Mouse (Mus musculus) layer of hippocampus, adult 2 months (tissue): ENCODE results near the gene Fcrlb. TPM values are rescaled to one million over a fixed set of nuclear protein-coding genes. Genes with fewer than 3 reads are reported as not detected.
"Not testable (repeated sequence)": the region's sequence is repeated elsewhere in the genome, so short reads cannot be mapped to it uniquely, and the experiment has no call there.

Experiments used
- DNase-seq, 2 experiments: peaks; one replicate each; pipeline ENCODE4 v3.0.0; 2022; ENCODE audit warnings: low spot score in 2 of 2
- H3K27ac ChIP-seq: fragments of 200-600 bp; 2 replicates; pipeline ENCODE4 v1.8.1; 2022
- H3K4me3 ChIP-seq: fragments of 200-600 bp; 2 replicates; pipeline ENCODE4 v1.8.1; 2022; ENCODE audit warnings: mild to moderate bottlenecking
- CTCF ChIP-seq: fragments of 200-600 bp; conservative IDR thresholded peaks from 2 replicates; pipeline ENCODE4 v1.8.1; 2022; ENCODE audit warnings: antibody characterized with exemption, mild to moderate bottlenecking, moderate library complexity
- long read RNA-seq, 2 experiments: library from polyadenylated mRNA; stranded (forward); transcript quantifications; one replicate each; pipeline ENCODE4 v2.0.0; 2021; ENCODE audit warnings: borderline mapping rate in 2 of 2
- total RNA-seq, 2 experiments: library from RNA; stranded (reverse); gene quantifications; 2 replicates each; pipeline ENCODE4 v1.2.3; 2021

Fcrlb gene
- under 1 TPM; 0.28 to 0.47 TPM for total RNA-seq
- long read RNA-seq, experiment 1, partial matches to known transcripts = 0 of 1 reads
- long read RNA-seq, experiment 1, other reads (novel, unspliced or antisense) = 1 of 1 reads
- long read RNA-seq, experiment 2, partial matches to known transcripts = 1 of 1 reads
- long read RNA-seq, experiment 2, other reads (novel, unspliced or antisense) = 0 of 1 reads

DNA sequence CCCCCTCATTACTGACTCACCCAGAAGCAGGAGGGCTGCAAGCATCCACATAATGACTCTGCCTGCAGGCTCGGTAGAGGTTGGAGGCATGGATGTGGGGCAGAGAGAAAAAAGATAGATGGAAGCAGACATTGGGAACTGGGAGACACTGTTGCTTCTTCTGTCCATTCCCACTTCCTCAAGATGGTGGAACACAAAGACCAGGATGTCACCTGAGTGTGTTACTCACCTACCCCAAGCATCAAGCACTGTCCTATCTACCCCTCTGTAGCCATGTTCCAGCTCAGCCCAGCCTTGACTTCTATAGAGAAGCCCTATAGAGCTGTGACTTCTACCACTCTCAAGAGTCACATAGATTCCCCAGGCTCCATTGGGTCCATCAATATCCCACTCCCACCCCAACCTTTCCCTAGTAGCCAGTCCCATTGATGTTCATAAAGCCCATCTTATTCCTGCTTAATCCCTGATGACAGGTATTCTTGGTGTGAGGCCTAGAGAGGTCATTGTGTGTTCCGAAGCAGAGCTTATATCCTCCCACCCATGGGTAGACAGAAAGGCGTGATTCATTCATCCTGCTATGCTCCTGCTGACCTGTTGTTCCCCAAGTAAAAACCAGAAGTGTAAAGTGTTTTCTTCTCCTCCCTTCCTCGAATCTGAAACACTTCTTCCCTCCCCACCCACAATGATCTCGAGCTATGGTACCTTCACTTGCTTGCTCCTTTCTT, at the start of gene Fcrlb:
Gene Fcrlb, minus strand, starts transcription at position 51 of the 725 bp plus-strand sequence.
- no peak for DNase-seq
- Histone ChIP-seq H3K4me3 (no peak within 1 kb of the TSS), H3K27ac (no peak within 1 kb of the TSS)
- TF ChIP-seq CTCF = no peak

DNA sequence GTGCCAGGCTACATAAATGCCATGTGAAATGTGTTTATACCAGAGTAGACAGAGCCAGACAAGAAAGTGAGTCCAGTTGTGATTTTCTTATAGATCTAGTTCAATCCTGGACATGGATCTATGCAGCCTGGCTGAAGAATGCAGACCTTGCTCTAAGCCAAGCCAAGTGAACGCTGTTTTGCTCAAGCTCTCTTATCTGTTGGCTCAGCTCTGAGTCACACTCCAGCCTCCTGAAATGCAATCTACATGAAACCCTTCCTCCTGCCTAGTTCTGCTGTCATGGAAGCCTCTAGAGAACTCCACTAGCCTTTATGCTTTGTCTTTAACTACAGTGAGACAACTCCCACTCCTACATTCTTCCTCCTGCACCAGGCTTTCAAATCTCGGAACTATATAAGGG, 49.6 kb upstream of the Fcrlb start:
- H3K27ac ChIP-seq = no peak overlapping the region
- DNase-seq = no peak
- H3K4me3 ChIP-seq = no peak overlapping the region
- no peak for TF ChIP-seq CTCF

DNA sequence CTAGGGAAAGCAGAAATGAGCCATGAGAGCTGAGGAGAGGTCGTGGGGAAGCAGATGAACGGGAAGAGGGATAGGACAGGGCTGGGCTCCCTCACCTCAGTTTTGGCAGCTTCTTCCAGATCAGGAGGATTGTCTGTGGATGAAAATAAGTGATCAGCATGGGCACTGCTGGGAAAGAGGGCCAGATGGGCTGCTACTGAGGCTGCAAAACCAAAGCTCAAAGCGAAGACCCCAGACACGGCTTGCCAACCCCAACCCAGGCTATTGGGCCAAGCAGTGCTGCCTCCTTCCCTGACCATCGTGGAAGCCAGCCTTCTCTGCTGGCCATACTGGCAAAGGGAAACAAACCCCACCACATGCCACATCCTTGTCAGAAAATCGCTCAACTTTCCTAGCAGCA, 48.4 kb upstream of the Fcrlb start:
- no peak for DNase-seq
- no peak for TF ChIP-seq CTCF
- Histone ChIP-seq H3K4me3 (no peak overlapping the region), H3K27ac (no peak overlapping the region)

- Histone ChIP-seq H3K4me3 (no peak overlapping the region), H3K27ac (no peak overlapping the region)
- TF ChIP-seq CTCF = no peak
- no peak for DNase-seq
Observed at GRCm38 (mm10) chr1:170959791-170960190, 47.0 kb upstream of the Fcrlb start.

GRCm38 (mm10) chr1:170958225-170958624, 45.5 kb upstream of the Fcrlb start:
- no peak for TF ChIP-seq CTCF
- DNase-seq = no peak
- Histone ChIP-seq H3K4me3 (no peak overlapping the region), H3K27ac (no peak overlapping the region)

- H3K27ac ChIP-seq = no peak overlapping the region
- H3K4me3 ChIP-seq = no peak overlapping the region
- TF ChIP-seq CTCF = no peak
- no peak for DNase-seq
Observed at GRCm38 (mm10) chr1:170953192-170953591, 40.5 kb upstream of the Fcrlb start.

GRCm38 (mm10) chr1:170950772-170951171, 38.0 kb upstream of the Fcrlb start:
- no peak for DNase-seq
- Histone ChIP-seq H3K27ac (no peak overlapping the region), H3K4me3 (no peak overlapping the region)
- no peak for TF ChIP-seq CTCF

- H3K4me3 ChIP-seq, H3K27ac ChIP-seq, DNase-seq: not testable (repeated sequence)
Observed at GRCm38 (mm10) chr1:170944908-170945307, 32.2 kb upstream of the Fcrlb start.

DNA sequence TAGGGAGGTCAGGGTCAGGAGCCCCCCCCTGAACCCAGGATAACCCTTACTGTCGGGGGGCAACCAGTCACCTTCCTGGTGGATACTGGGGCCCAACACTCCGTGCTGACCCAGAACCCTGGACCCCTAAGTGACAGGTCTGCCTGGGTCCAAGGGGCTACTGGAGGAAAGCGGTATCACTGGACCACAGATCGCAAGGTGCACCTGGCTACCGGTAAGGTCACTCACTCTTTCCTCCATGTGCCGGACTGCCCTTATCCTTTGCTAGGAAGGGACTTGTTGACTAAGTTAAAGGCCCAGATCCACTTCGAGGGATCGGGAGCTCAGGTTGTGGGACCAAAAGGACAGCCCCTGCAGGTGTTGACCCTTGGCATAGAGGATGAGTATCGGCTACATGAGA, 31.4 kb upstream of the Fcrlb start:
- H3K4me3 ChIP-seq, DNase-seq: not testable (repeated sequence)

GRCm38 (mm10) chr1:170939255-170939654, 26.5 kb upstream of the Fcrlb start:
- Histone ChIP-seq H3K27ac (no peak overlapping the region), H3K4me3 (no peak overlapping the region)
- no peak for TF ChIP-seq CTCF

More for the DNA sequence above, 31.4 kb upstream of the Fcrlb start:
- not testable (repeated sequence) for H3K27ac ChIP-seq

GRCm38 (mm10) chr1:170934383-170934782, 21.6 kb upstream of the Fcrlb start:
- TF ChIP-seq CTCF = no peak
- Histone ChIP-seq H3K27ac (no peak overlapping the region), H3K4me3 (no peak overlapping the region)
- DNase-seq = no peak

More at GRCm38 (mm10) chr1:170939255-170939654, 26.5 kb upstream of the Fcrlb start:
- DNase-seq = no peak

DNA sequence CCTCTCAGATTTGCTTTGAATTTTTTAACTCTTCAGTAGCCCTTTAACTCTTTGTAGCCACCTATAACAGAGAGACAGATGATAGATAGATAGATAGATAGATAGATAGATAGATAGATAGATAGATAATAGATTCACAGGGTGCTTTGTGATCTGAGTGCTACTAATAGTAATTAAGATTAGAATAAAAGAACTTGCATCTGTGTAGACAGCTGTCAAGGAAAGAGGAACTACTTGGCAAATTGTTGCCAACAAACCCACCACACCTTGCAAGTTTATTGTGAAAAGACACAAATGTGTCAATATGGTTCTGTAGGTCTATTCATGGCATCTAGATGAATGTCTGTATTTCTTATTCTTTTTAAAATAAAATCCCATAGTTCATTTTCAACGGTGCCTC, 21.2 kb upstream of the Fcrlb start:
- no peak for DNase-seq
- Histone ChIP-seq H3K4me3 (no peak overlapping the region), H3K27ac (no peak overlapping the region)
- no peak for TF ChIP-seq CTCF

- no peak for TF ChIP-seq CTCF
- DNase-seq = no peak
- no peak overlapping the region for H3K27ac ChIP-seq
- no peak overlapping the region for H3K4me3 ChIP-seq
Observed at GRCm38 (mm10) chr1:170933386-170933920, 20.7 kb upstream of the Fcrlb start.

- DNase-seq = no peak
- no peak for TF ChIP-seq CTCF
- H3K27ac ChIP-seq = no peak overlapping the region
- H3K4me3 ChIP-seq = no peak overlapping the region
Observed at GRCm38 (mm10) chr1:170932043-170932442, 19.3 kb upstream of the Fcrlb start.
